Comparison of ENCODE assay signal across 16 mouse cellular contexts in the genomic region with DNA sequence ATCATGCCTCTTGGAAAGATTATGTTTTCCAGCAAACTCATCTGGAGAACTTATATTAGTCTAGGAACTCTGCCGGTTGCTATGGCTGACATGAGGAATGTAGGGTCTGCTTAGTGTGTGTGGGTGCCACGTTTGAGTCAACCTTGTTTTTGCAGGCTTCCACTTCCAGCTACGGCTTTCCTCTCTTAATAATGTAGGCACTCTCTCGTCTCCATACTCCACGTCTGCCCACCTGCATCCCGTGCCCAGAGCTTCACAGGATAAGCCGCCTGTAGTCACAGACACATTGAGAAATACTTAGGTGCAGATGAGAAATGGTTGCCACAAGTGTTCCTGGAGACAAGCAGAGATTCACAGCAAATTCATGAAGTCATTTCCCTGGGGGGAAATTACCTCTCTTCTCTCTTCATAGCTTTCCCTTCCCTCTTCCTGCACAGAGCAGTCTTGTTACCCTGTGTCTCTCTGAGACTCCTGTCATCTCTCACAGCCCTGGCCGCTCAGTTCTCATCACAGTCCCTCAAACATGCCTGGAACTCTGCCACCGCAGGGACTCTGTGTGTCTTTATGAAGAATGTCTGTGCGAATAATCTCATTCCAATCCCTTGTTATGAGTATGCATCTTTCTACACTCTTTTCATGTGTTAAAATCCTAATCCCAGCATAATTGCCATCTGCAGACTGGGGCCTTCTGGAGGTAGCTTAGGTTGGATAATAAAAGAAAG. TPM values are rescaled to one million over a fixed set of nuclear protein-coding genes. Genes with fewer than 3 reads are reported as not detected.
DNase-seq lines count a peak whose midpoint lies in the region; ATAC-seq and TF ChIP-seq lines count a peak whose summit lies in the region.
"Had no signal": no experiment of that assay in that cellular context is flagged by ENCODE, and none has a peak within 500 bp of the region (broad histone marks: within the 10 kb centered on the region; RNA-seq: fewer than 3 reads in every experiment).

No protein-coding gene starts in this region.

- peak; percentile 57 for ATAC-seq in frontal cortex, adult (ENCODE audit: low TSS enrichment)
- peak; percentile 23; the same call in 1 of the 2 replicates for ATAC-seq in limb, embryonic 14.5 days (ENCODE audit: low FRiP score, low read depth)
- ATAC-seq: lung, postnatal 0 days had no signal

- no peaks in the 10 kb centered on the region for H3K27me3 ChIP-seq in limb, embryonic 14.5 days (ENCODE audit: control insufficient read depth, insufficient read depth, low read length)
- H3K27me3 ChIP-seq in limb, embryonic 10.5 days (ENCODE audit: low read depth, poor library complexity, severe bottlenecking) = no peaks in the 10 kb centered on the region
- H3K27me3 ChIP-seq: limb, embryonic 13.5 days had no signal

- no peaks in the 10 kb centered on the region for H3K36me3 ChIP-seq in limb, embryonic 14.5 days (ENCODE audit: control insufficient read depth, insufficient read depth, low read length)
- no peaks in the 10 kb centered on the region for H3K36me3 ChIP-seq in limb, embryonic 10.5 days
- H3K36me3 ChIP-seq: limb, embryonic 13.5 days had no signal

- no peak for DNase-seq in frontal cortex, postnatal 10 days (ENCODE audit: low spot score in 2 of 2)
- DNase-seq in limb, embryonic 14.5 days (ENCODE audit: low spot score) = peak; percentile 62
- no peak for DNase-seq in limb, embryonic 10.5 days (ENCODE audit: low spot score)
- DNase-seq in layer of hippocampus, adult 8-10 months (ENCODE audit: low spot score in 2 of 2) = peak; percentile 25 to 29
- DNase-seq in right cerebral cortex, postnatal 4 days = peak; percentile 22
- no peak for DNase-seq in lung, postnatal 25 days (ENCODE audit: low spot score)
- no peak for DNase-seq in ovary, postnatal 10 days (ENCODE audit: low spot score)
- DNase-seq: heart, postnatal 14 days; kidney, postnatal 10 days had no signal

- 54% methylated on average over 10 of the region's 10 CpGs for WGBS in limb, embryonic 14.5 days
- WGBS in limb, embryonic 10.5 days = 82% methylated on average over 10 of the region's 10 CpGs

- H3K9me3 ChIP-seq in limb, embryonic 14.5 days (ENCODE audit: control insufficient read depth, low read length) = no peaks in the 10 kb centered on the region
- no peaks in the 10 kb centered on the region for H3K9me3 ChIP-seq in limb, embryonic 10.5 days (replicated peaks)
- H3K9me3 ChIP-seq: limb, embryonic 13.5 days had no signal

- H3K4me2 ChIP-seq in limb, embryonic 14.5 days (replicated peaks; ENCODE audit: low read depth, low read length, severe bottlenecking) = no peak overlapping the region
- H3K4me2 ChIP-seq: limb, embryonic 13.5 days had no signal

- no peak for TF ChIP-seq POLR2A in limb, embryonic 14.5 days (IDR thresholded peaks at IDR 0.05; ENCODE audit: borderline replicate concordance, extremely low read depth, insufficient read depth, insufficient read length)

- H3K27ac ChIP-seq in limb, embryonic 14.5 days (replicated peaks; ENCODE audit: low read depth, low read length) = no peak overlapping the region; the same call in 1 of the 2 replicates
- H3K27ac ChIP-seq in limb, embryonic 10.5 days = no peak overlapping the region
- H3K27ac ChIP-seq: limb, embryonic 13.5 days had no signal

- no peak overlapping the region for H3K4me3 ChIP-seq in limb, embryonic 14.5 days (replicated peaks; ENCODE audit: low read length)
- no peak overlapping the region for H3K4me3 ChIP-seq in limb, embryonic 10.5 days
- H3K4me3 ChIP-seq: limb, embryonic 13.5 days had no signal

- H3K9ac ChIP-seq in limb, embryonic 14.5 days (ENCODE audit: low read depth, low read length, severe bottlenecking) = no peak overlapping the region
- H3K9ac ChIP-seq: limb, embryonic 13.5 days had no signal

- peaks cover 5% of the 10 kb centered on the region; the same call in 1 of the 2 replicates for H3K4me1 ChIP-seq in limb, embryonic 14.5 days (ENCODE audit: control insufficient read depth, insufficient read depth, low read length)
- peaks cover 13% of the 10 kb centered on the region for H3K4me1 ChIP-seq in limb, embryonic 10.5 days

RNA-seq across cellular contexts. Expression of gene 5530401A14Rik, which starts 5.3 kb away (rescaled TPM):
- not detected in 2 replicates for polyA plus RNA-seq in limb, embryonic 14.5 days (2012; rRNA removed)
- polyA plus RNA-seq in limb, embryonic 14.5 days (2014; fragmentation: Nextera tagmentation; extraction: Ambion mirVana) = 0.07 TPM in 1 of 2 replicates, not detected in the other
- not detected in 2 replicates for polyA plus RNA-seq in limb, embryonic 10.5 days (2016; fragmentation: Nextera tagmentation; extraction: Ambion mirVana)
- under 1 TPM in 3 of 4 experiments, not detected in 1; 0.08 to 0.24 (median 0.18) TPM for total RNA-seq in layer of hippocampus, adult 8-10 months (2022)
- total RNA-seq: MEL had no signal
- polyA plus RNA-seq: C2C12; intestine, embryonic 14.5 days; limb, embryonic 13.5 days; lung, postnatal 0 days; thymus, postnatal 0 days had no signal

Comparison
In these comparisons a context has a peak if more than half of its experiments do, and no peak if none do; other contexts are left out.
1. DNase-seq: peak in limb, embryonic 14.5 days (single experiment), layer of hippocampus, adult 8-10 months (2 of 2) and right cerebral cortex, postnatal 4 days (single experiment); none in frontal cortex, postnatal 10 days (0 of 2), limb, embryonic 10.5 days (single experiment), lung, postnatal 25 days (single experiment) and ovary, postnatal 10 days (single experiment).